Mouse (Mus musculus) thymus, postnatal 0 days (tissue): ENCODE results near the gene Pnliprp2. TPM values are rescaled to one million over a fixed set of nuclear protein-coding genes. Genes with fewer than 3 reads are reported as not detected.

Experiments
- DNase-seq: peaks from one replicate; pipeline ENCODE4 v3.0.0-alpha.2; 2015; ENCODE audit warnings: low spot score
- polyA plus RNA-seq: library from polyadenylated mRNA; unstranded; fragments of >200 nt; fragmentation: Nextera tagmentation; extraction: Ambion mirVana; gene quantifications from 2 replicates; pipeline ENCODE4 v1.2.1, GENCODE M21; 2015

Gene Pnliprp2
- polyA plus RNA-seq = 0.12 and 0.23 TPM in 2 replicates

GRCm38 (mm10) chr19:58759423-58759822 lies at the start of gene Pnliprp2:
Gene Pnliprp2, plus strand, starts transcription at chr19:58759719.
- no peak for DNase-seq

- no peak for DNase-seq
Measured at GRCm38 (mm10) chr19:58717925-58718324, 41.6 kb upstream of the Pnliprp2 start.

DNA sequence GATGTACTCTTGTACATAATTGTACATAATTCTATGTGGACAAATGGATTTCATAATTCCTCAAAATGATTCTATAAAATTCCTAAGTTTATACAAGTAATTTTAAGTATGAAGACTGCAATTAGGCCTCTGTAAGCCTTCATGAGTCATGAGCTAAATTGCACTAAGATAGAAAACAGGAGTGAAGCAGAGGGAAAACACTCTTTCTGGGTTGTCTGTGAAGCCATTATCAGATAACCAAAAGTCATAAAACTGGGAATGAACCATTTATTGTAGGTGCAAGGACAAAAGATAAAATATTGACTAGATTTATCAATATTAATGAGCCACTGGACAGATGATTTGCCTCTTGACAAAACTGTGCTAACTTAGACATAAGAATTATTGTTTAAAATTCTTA lies 39.1 kb upstream of the Pnliprp2 start:
- DNase-seq = no peak

- no peak for DNase-seq
Measured at GRCm38 (mm10) chr19:58726551-58726950, 33.0 kb upstream of the Pnliprp2 start.

GRCm38 (mm10) chr19:58727756-58728155 lies 31.8 kb upstream of the Pnliprp2 start:
- no peak for DNase-seq

DNA sequence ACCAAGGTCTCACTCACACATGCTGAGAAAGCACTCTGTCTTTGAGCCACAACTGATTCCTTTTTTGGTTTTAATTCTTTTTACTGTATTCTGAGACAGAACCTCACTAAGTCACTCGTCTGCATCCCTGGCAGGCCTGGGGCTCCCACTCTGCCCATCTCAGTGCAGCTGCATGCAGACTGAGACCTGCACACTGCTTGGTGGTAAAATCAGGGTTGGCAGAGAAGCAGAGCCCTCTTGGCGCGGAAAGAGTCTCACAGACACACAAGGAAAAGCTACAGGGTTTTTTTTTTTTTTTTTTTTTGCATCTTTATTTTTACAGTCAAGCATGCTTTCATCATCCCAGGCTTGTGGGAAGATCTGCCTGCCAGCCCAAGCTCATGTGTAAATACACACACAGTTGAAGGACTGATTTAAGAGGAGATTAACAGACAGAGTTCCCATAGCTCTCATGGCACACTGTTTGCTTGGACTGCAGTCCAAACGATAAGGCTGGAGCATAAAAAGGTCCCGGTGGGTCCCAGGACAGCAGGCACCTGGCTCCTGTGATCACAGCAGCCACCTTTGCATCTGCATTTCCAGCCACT lies 31.0 kb upstream of the Pnliprp2 start, which contains the start of gene Pnliprp1:
TSS of gene Pnliprp1 (plus strand) at position 443 of the 587 bp plus-strand sequence.
- DNase-seq = no peak

DNA sequence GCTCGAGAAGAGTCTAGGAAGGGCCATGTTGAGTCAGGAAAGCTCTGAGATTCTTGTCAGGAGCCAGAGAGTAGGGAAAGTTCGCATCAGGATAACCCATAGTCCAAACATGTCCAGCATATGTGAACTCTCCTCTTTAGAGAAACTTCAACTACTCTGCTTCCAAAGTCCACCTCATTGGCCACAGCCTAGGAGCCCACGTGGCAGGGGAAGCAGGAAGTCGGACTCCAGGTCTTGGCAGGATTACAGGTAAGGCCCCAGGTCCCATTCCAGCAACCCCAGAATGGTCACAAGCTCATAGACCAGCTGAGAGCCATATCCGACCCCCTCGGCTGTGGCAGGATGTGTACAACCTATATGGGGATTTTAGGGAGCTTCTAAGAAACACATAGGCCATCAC lies 26.3 kb upstream of the Pnliprp2 start:
- no peak for DNase-seq

DNA sequence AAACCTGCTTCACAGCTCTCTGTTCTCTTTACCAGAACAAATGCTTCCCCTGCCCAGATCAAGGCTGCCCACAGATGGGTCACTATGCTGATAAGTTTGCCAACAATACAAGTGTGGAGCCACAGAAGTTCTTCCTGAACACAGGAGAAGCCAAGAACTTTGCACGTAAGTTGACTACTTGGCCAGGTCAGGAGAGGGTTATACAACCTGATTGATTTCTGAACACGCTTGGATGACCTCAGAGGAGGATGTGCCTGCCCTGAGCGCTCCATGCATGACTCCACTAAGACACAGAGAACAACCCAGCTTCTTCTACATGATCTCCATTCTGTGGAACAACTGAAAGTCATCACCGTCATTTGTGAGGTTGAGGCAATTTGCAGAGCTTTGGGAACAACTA lies 21.4 kb upstream of the Pnliprp2 start:
- DNase-seq = no peak

DNA sequence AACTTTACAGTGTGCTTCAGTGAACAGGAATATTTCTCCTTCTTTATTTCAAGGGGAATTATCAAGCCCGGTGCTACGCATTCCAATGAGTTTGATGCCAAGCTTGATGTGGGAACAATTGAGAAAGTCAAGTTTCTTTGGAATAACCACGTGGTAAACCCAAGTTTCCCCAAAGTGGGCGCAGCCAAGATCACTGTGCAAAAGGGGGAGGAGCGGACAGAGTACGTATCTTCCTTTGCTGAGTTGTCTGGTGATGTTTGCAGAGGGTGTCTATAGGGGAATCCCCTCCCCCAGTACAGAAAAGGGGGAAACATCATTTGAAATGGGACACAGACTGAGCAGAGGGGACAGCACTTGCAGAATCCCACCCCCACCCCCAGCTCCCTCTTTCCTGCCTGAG lies 18.5 kb upstream of the Pnliprp2 start:
- DNase-seq = no peak

DNA sequence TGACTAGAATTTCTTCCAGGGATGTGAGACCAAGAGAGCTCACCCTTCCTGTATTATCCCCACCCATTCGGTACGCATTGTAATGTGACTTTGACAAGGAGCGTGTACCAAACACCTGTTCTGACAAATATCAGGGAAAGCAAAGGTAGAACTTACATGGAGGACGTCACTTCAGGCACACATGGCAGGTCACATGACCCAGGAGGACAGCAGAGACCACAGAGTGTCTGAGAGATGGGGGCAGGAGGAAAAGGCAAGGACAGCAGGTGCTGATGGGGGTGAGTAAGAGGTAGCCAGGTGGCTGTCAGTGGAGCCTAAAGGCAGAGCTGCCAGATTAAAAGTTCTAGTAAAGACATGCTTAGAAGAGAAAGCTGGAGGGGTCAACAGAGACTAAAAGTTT lies 16.8 kb upstream of the Pnliprp2 start:
- no peak for DNase-seq

- DNase-seq = no peak
Measured at GRCm38 (mm10) chr19:58743736-58744135, 15.8 kb upstream of the Pnliprp2 start.

DNA sequence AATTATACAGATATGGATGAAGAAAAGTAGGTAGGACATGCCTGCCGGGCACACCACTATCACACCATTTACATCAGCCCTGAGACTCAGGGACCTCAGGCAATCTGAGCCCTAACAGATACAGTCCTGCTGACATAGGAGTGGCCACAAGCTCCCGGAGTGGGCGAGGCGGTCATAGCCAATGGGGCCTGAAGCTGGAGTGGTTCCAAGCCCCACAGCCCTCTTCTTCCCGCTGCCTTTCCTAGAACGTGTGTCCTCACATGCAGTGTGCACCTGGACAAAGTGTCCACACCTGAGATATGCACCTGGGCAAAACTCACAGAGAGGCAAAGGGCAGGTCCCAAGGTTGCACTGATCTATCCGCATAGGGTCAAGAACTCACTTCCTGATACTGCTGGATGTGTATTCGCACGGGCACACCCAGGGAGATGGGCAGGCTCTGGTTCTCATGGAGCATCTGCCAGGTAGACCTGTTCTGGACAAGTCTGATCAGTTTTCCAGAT lies 12.0 kb upstream of the Pnliprp2 start:
- no peak for DNase-seq

DNA sequence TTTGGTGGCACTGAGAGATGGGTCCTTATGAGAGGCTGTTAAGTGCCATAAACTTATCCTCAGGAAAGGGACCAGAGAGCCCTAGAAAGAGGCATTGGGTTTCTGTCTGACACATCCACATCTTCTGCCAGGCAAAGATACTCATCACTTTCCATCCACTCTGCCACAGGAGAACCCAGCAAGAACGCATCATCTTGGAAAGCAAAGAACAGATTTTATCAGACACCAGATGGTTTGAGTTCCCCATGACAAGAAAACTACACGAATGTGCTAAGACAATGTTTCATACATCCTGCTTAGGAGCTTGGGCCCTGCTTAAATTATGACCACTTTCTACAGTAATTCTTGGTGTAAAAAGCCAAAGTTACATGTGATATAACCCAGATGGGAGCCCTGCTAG lies 8.7 kb upstream of the Pnliprp2 start:
- no peak for DNase-seq

DNA sequence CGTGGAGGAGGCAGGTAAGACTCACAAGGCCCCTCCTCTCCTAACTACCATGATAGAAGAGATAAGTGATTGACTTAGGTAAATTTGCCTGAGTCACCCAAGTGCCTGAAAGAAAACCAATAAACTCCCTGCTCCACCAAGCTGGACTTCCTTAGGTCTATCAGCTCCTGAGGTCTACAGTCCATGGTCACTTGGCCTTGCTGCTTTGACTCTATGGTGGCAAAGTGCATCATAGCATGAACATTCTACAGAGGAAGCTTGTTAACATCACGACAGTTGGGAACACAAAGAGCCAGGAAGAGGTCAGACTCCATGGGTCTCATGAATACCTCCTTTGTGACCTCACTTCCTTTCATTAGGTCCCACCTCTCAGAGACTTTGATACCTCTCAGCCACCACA lies 8.0 kb upstream of the Pnliprp2 start:
- DNase-seq = no peak

- DNase-seq = no peak
Measured at GRCm38 (mm10) chr19:58758871-58759270, 648 bp upstream of the Pnliprp2 start.

DNA sequence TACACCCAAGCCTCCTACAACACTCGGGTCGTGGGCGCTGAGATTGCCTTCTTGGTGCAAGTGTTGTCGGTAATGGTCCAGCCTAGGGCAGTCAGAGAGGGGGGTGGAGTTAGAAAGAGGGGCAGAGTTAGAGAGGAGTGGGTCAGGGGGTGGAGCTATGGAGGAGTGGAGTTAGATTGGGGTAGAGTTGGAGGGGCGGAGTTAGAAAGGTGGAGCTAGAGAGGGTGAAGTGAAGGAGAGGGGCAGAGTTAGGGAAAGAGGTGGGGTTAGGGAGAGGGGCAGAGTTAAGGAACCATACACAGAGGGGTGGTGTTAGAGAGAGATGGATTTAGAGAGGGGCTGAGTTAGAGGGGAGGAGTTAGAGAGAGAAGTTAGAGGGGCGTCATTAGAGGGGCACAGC lies 2.8 kb downstream of the Pnliprp2 start:
- no peak for DNase-seq

GRCm38 (mm10) chr19:58762848-58763541 lies 3.5 kb downstream of the Pnliprp2 start:
- DNase-seq = no peak

DNA sequence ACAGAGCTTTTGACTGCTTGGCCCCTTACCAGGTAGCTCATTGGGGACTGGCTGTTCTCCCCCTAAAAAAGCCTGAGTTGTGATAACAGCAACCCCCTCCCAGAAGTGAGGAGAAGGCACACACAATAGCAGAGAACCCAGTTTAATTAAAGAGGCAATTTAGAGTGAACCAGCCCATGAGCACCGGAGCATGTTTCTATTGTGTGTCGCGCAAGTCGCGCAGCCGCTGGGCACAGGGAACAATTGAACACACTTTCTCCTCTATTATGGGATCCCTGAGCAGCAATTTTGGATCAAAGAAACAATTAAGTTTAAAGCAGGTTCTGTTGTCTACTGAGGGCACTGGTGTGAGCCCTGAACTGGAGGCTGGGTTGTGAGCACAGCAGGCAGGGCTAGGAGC lies 7.8 kb downstream of the Pnliprp2 start:
- DNase-seq = no peak

DNA sequence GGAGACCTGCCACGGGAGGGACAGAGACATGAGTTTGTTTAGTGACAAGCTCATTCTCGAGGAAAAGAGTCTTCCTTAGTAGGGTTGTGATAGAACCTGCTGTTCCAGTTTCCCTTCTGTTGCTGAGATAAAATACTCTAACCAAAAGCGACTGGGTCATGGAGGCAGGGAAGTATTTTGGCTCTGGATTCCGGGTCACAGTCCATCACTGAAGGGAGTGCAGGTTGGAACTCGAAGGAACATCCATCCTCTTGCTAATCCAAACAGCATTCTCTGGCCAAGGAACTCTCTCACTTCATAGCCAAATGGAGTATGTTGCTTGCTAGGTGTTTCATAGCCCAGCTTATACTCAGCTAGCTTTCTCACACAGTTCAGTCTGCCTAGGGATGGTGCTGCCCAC lies 16.9 kb downstream of the Pnliprp2 start:
- no peak for DNase-seq

GRCm38 (mm10) chr19:58781566-58781965 lies 22.0 kb downstream of the Pnliprp2 start:
- DNase-seq = no peak

DNA sequence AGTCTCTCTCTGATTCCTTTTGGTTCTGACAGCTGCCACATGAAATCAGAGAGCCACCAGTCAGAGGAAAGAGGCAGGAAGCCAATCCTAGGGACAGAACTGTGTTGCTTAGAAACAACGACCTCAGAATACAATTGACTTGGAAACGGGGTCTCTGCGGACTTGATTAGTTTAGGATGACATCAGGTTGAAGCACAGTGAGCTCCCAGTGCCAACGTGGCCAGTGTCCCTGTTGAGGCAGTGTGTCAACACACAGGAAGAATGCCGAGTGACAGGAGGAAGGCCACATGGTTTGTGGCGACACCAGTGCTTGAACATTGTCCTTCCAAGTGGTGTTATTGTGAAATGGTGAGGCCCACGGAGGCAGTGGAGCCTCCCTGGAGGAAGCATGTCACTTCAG lies 24.4 kb downstream of the Pnliprp2 start:
- no peak for DNase-seq

- no peak for DNase-seq
Measured at GRCm38 (mm10) chr19:58789194-58789593, 29.7 kb downstream of the Pnliprp2 start.

- no peak for DNase-seq
Measured at GRCm38 (mm10) chr19:58794284-58794683, 34.8 kb downstream of the Pnliprp2 start, which contains the start of gene 1700019N19Rik. Gene 1700019N19Rik, minus strand, starts transcription at chr19:58794461.
